Mouse (Mus musculus): ENCODE measurements around the gene Rgma. TPM values are rescaled to one million over a fixed set of nuclear protein-coding genes. Genes with fewer than 3 reads are reported as not detected.
A peak's percentile ranks its signal among the peaks of the same experiment; 100 is the strongest.

The Rgma gene
- polyA plus RNA-seq, 1 experiment from 2014 or later: 52.5 TPM

- H3K4me2 ChIP-seq (replicated peaks; ENCODE audit: low read depth, low read length): no peak overlapping the region
- no peak overlapping the region for H3K9ac ChIP-seq (ENCODE audit: low read depth, low read length)
- peaks cover 8% of the 10 kb centered on the region for H3K36me3 ChIP-seq (ENCODE audit: control insufficient read depth, insufficient read depth, low read length)
- 92% methylated on average over 3 of the region's 3 CpGs for WGBS
- H3K4me3 ChIP-seq (ENCODE audit: low read depth, low read length): no peak overlapping the region
- DNase-seq (ENCODE audit: low spot score) (no peak), ATAC-seq (ENCODE audit: low FRiP score) (no peak)
- no peaks in the 10 kb centered on the region for H3K27me3 ChIP-seq (ENCODE audit: control insufficient read depth, insufficient read depth, low read length)
- H3K27ac ChIP-seq (ENCODE audit: low read depth, low read length): no peak overlapping the region
- no peaks in the 10 kb centered on the region; the same call in 1 of the 2 replicates for H3K4me1 ChIP-seq (replicated peaks; ENCODE audit: control insufficient read depth, insufficient read depth, low read length)
- H3K9me3 ChIP-seq (ENCODE audit: control insufficient read depth, low read length): no peaks in the 10 kb centered on the region
Measured at GRCm38 (mm10) chr7:73426235-73426634, 50.9 kb downstream of the Rgma start.

GRCm38 (mm10) chr7:73426752-73427386, 51.6 kb downstream of the Rgma start:
- Histone ChIP-seq H3K4me1 (replicated peaks; ENCODE audit: control insufficient read depth, insufficient read depth, low read length) (no peaks in the 10 kb centered on the region; the same call in 1 of the 2 replicates), H3K36me3 (ENCODE audit: control insufficient read depth, insufficient read depth, low read length) (peaks cover 8% of the 10 kb centered on the region), H3K27me3 (ENCODE audit: control insufficient read depth, insufficient read depth, low read length) (no peaks in the 10 kb centered on the region), H3K9ac (ENCODE audit: low read depth, low read length) (no peak overlapping the region), H3K9me3 (ENCODE audit: control insufficient read depth, low read length) (no peaks in the 10 kb centered on the region), H3K27ac (ENCODE audit: low read depth, low read length) (no peak overlapping the region), H3K4me3 (ENCODE audit: low read depth, low read length) (no peak overlapping the region), H3K4me2 (replicated peaks; ENCODE audit: low read depth, low read length) (no peak overlapping the region)
- DNase-seq (ENCODE audit: low spot score): no peak
- no peak for ATAC-seq (ENCODE audit: low FRiP score)
- 91% methylated on average over 8 of the region's 8 CpGs for WGBS

GRCm38 (mm10) chr7:73427794-73428193, 52.5 kb downstream of the Rgma start:
- Histone ChIP-seq H3K4me3 (ENCODE audit: low read depth, low read length) (no peak overlapping the region), H3K4me2 (replicated peaks; ENCODE audit: low read depth, low read length) (no peak overlapping the region), H3K9ac (ENCODE audit: low read depth, low read length) (no peak overlapping the region), H3K36me3 (ENCODE audit: control insufficient read depth, insufficient read depth, low read length) (peaks cover 8% of the 10 kb centered on the region), H3K9me3 (ENCODE audit: control insufficient read depth, low read length) (no peaks in the 10 kb centered on the region), H3K4me1 (replicated peaks; ENCODE audit: control insufficient read depth, insufficient read depth, low read length) (no peaks in the 10 kb centered on the region; the same call in 1 of the 2 replicates), H3K27ac (ENCODE audit: low read depth, low read length) (no peak overlapping the region), H3K27me3 (ENCODE audit: control insufficient read depth, insufficient read depth, low read length) (no peaks in the 10 kb centered on the region)
- ATAC-seq (ENCODE audit: low FRiP score) (no peak), DNase-seq (ENCODE audit: low spot score) (no peak)
- 98% methylated on average over 6 of the region's 6 CpGs for WGBS

GRCm38 (mm10) chr7:73428525-73428924, 53.2 kb downstream of the Rgma start:
- WGBS: 91% methylated on average over 3 of the region's 3 CpGs
- H3K9ac ChIP-seq (ENCODE audit: low read depth, low read length): no peak overlapping the region

GRCm38 (mm10) chr7:73433637-73434335, 58.5 kb downstream of the Rgma start:
- WGBS: 85% methylated on average over 6 of the region's 6 CpGs
- Histone ChIP-seq H3K9me3 (ENCODE audit: control insufficient read depth, low read length) (no peaks in the 10 kb centered on the region), H3K9ac (ENCODE audit: low read depth, low read length) (no peak overlapping the region), H3K4me1 (replicated peaks; ENCODE audit: control insufficient read depth, insufficient read depth, low read length) (no peaks in the 10 kb centered on the region), H3K36me3 (ENCODE audit: control insufficient read depth, insufficient read depth, low read length) (peaks cover 15% of the 10 kb centered on the region), H3K27ac (ENCODE audit: low read depth, low read length) (no peak overlapping the region), H3K4me3 (ENCODE audit: low read depth, low read length) (no peak overlapping the region), H3K4me2 (replicated peaks; ENCODE audit: low read depth, low read length) (no peak overlapping the region), H3K27me3 (ENCODE audit: control insufficient read depth, insufficient read depth, low read length) (no peaks in the 10 kb centered on the region)
- no peak for DNase-seq (ENCODE audit: low spot score)
- ATAC-seq (ENCODE audit: low FRiP score): no peak

More at GRCm38 (mm10) chr7:73428525-73428924, 53.2 kb downstream of the Rgma start:
- ATAC-seq (ENCODE audit: low FRiP score) (no peak), DNase-seq (ENCODE audit: low spot score) (no peak)
- no peak overlapping the region for H3K27ac ChIP-seq (ENCODE audit: low read depth, low read length)
- no peaks in the 10 kb centered on the region for H3K9me3 ChIP-seq (ENCODE audit: control insufficient read depth, low read length)
- peaks cover 8% of the 10 kb centered on the region for H3K36me3 ChIP-seq (ENCODE audit: control insufficient read depth, insufficient read depth, low read length)
- no peak overlapping the region for H3K4me3 ChIP-seq (ENCODE audit: low read depth, low read length)
- no peak overlapping the region for H3K4me2 ChIP-seq (replicated peaks; ENCODE audit: low read depth, low read length)
- no peaks in the 10 kb centered on the region; the same call in 1 of the 2 replicates for H3K4me1 ChIP-seq (replicated peaks; ENCODE audit: control insufficient read depth, insufficient read depth, low read length)
- no peaks in the 10 kb centered on the region for H3K27me3 ChIP-seq (ENCODE audit: control insufficient read depth, insufficient read depth, low read length)

- no peaks in the 10 kb centered on the region for H3K4me1 ChIP-seq (replicated peaks; ENCODE audit: control insufficient read depth, insufficient read depth, low read length)
- 93% methylated on average over 2 of the region's 2 CpGs for WGBS
- no peak overlapping the region for H3K27ac ChIP-seq (ENCODE audit: low read depth, low read length)
- H3K4me3 ChIP-seq (ENCODE audit: low read depth, low read length): no peak overlapping the region
- no peaks in the 10 kb centered on the region for H3K9me3 ChIP-seq (ENCODE audit: control insufficient read depth, low read length)
- ATAC-seq (ENCODE audit: low FRiP score): no peak
- DNase-seq (ENCODE audit: low spot score): no peak
- no peak overlapping the region for H3K9ac ChIP-seq (ENCODE audit: low read depth, low read length)
- H3K4me2 ChIP-seq (replicated peaks; ENCODE audit: low read depth, low read length): no peak overlapping the region
- H3K27me3 ChIP-seq (ENCODE audit: control insufficient read depth, insufficient read depth, low read length): no peaks in the 10 kb centered on the region
- peaks cover 19% of the 10 kb centered on the region for H3K36me3 ChIP-seq (ENCODE audit: control insufficient read depth, insufficient read depth, low read length)
Measured at GRCm38 (mm10) chr7:73434336-73434677, 59.0 kb downstream of the Rgma start.

- Histone ChIP-seq H3K27ac (ENCODE audit: low read depth, low read length) (no peak overlapping the region), H3K4me1 (replicated peaks; ENCODE audit: control insufficient read depth, insufficient read depth, low read length) (no peaks in the 10 kb centered on the region), H3K9ac (ENCODE audit: low read depth, low read length) (no peak overlapping the region), H3K9me3 (ENCODE audit: control insufficient read depth, low read length) (no peaks in the 10 kb centered on the region), H3K4me3 (ENCODE audit: low read depth, low read length) (no peak overlapping the region), H3K27me3 (ENCODE audit: control insufficient read depth, insufficient read depth, low read length) (no peaks in the 10 kb centered on the region), H3K4me2 (replicated peaks; ENCODE audit: low read depth, low read length) (no peak overlapping the region), H3K36me3 (ENCODE audit: control insufficient read depth, insufficient read depth, low read length) (peaks cover 26% of the 10 kb centered on the region)
- ATAC-seq (ENCODE audit: low FRiP score) (no peak; the same call in 1 of the 2 replicates), DNase-seq (ENCODE audit: low spot score) (peak; percentile 62)
- WGBS: 78% methylated on average over 12 of the region's 12 CpGs
Measured at GRCm38 (mm10) chr7:73435685-73436084, 60.4 kb downstream of the Rgma start.

GRCm38 (mm10) chr7:73441802-73442201, 66.5 kb downstream of the Rgma start:
- no peak overlapping the region for H3K4me3 ChIP-seq (ENCODE audit: low read depth, low read length)
- no peaks in the 10 kb centered on the region for H3K9me3 ChIP-seq (ENCODE audit: control insufficient read depth, low read length)
- WGBS: 96% methylated on average over 3 of the region's 3 CpGs
- DNase-seq (ENCODE audit: low spot score) (no peak), ATAC-seq (ENCODE audit: low FRiP score) (no peak)
- no peak overlapping the region for H3K4me2 ChIP-seq (replicated peaks; ENCODE audit: low read depth, low read length)
- no peak overlapping the region for H3K27ac ChIP-seq (ENCODE audit: low read depth, low read length)
- H3K4me1 ChIP-seq (replicated peaks; ENCODE audit: control insufficient read depth, insufficient read depth, low read length): no peaks in the 10 kb centered on the region
- H3K27me3 ChIP-seq (ENCODE audit: control insufficient read depth, insufficient read depth, low read length): no peaks in the 10 kb centered on the region
- H3K36me3 ChIP-seq (ENCODE audit: control insufficient read depth, insufficient read depth, low read length): peaks cover 52% of the 10 kb centered on the region
- no peak overlapping the region for H3K9ac ChIP-seq (ENCODE audit: low read depth, low read length)

- ATAC-seq (ENCODE audit: low FRiP score) (no peak), DNase-seq (ENCODE audit: low spot score) (no peak)
- Histone ChIP-seq H3K27ac (ENCODE audit: low read depth, low read length) (no peak overlapping the region), H3K36me3 (ENCODE audit: control insufficient read depth, insufficient read depth, low read length) (peaks cover 52% of the 10 kb centered on the region), H3K9ac (ENCODE audit: low read depth, low read length) (no peak overlapping the region), H3K4me1 (replicated peaks; ENCODE audit: control insufficient read depth, insufficient read depth, low read length) (no peaks in the 10 kb centered on the region), H3K27me3 (ENCODE audit: control insufficient read depth, insufficient read depth, low read length) (no peaks in the 10 kb centered on the region), H3K4me3 (ENCODE audit: low read depth, low read length) (no peak overlapping the region), H3K4me2 (replicated peaks; ENCODE audit: low read depth, low read length) (no peak overlapping the region), H3K9me3 (ENCODE audit: control insufficient read depth, low read length) (no peaks in the 10 kb centered on the region)
- WGBS: 97% methylated on average over 4 of the region's 4 CpGs
Measured at GRCm38 (mm10) chr7:73442246-73442645, 66.9 kb downstream of the Rgma start.
